In the genomic region with DNA sequence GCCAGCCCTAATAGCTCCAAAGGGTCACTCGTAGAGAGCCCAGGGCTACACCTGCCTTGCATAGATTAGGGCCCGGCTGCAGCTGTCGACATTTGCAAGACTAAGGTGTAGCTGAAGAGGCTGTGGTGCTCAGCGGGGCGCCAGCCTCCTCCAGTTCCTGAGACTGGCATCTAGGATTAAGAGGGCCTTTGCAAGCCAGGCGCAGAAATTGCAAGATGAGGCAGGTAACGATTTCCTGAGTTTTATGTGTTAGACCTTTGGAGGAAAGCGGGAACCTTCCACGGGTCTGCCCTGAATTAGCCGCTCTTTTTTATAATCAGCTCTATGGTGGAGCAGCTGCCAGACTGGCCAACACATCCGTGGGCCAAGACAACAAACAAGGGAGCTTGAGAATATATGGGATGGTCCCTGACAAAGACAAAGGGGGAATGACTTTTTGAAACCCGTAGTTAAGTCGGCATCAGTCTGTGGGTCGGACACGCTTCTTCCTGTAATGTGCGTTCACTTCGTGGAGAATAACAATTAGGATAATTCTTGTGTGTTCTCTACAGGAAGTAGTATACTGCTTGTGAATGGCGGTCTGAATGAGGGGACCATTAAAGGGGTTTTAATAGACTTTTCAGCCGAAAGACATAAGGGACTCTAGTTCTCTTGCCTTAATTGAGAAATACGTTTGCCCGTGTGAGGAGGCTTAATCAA, we compare ENCODE assay signal across 10 mouse cellular contexts.
DNase-seq lines count a peak whose midpoint lies in the region; ATAC-seq lines count a peak whose summit lies in the region.
"Had no signal": no experiment of that assay in that cellular context is flagged by ENCODE, and none has a peak within 500 bp of the region (broad histone marks: within the 10 kb centered on the region; RNA-seq: fewer than 3 reads in every experiment).

No protein-coding gene starts in this region.

- H3K4me2 ChIP-seq in midbrain, embryonic 12.5 days (replicated peaks), result peak overlapping the region; percentile 27
- H3K4me2 ChIP-seq: embryonic facial prominence, embryonic 15.5 days; liver, embryonic 15.5 days had no signal

- peaks cover 34% of the 10 kb centered on the region for H3K4me1 ChIP-seq in midbrain, embryonic 12.5 days
- H3K4me1 ChIP-seq: embryonic facial prominence, embryonic 15.5 days; liver, embryonic 15.5 days had no signal

- H3K27me3 ChIP-seq in midbrain, embryonic 12.5 days, result peaks cover 57% of the 10 kb centered on the region

- no peak overlapping the region for H3K27ac ChIP-seq in midbrain, embryonic 12.5 days (replicated peaks)
- H3K27ac ChIP-seq: embryonic facial prominence, embryonic 15.5 days; liver, embryonic 15.5 days had no signal

- DNase-seq in cerebellum, postnatal 25 days, result peak; percentile 28 to 45
- peak; percentile 56 for DNase-seq in WW6 (ENCODE audit: low read depth, low spot score)
- no peak for DNase-seq in right cerebral cortex, postnatal 25 days
- DNase-seq in layer of hippocampus, postnatal 36 days, result no peak
- no peak for DNase-seq in gastrocnemius, postnatal 4 days (ENCODE audit: low spot score in 2 of 2)

- 3% methylated on average over 21 of the region's 21 CpGs for WGBS in midbrain, embryonic 12.5 days

- H3K4me3 ChIP-seq in midbrain, embryonic 12.5 days, result no peak overlapping the region
- H3K4me3 ChIP-seq: embryonic facial prominence, embryonic 15.5 days; liver, embryonic 15.5 days had no signal

- no peaks in the 10 kb centered on the region for H3K9me3 ChIP-seq in midbrain, embryonic 12.5 days
- H3K9me3 ChIP-seq: embryonic facial prominence, embryonic 15.5 days; liver, embryonic 15.5 days had no signal

- 0 out of 2 replicates have a peak overlapping the region, but pooled peaks have one; percentile 24 for H3K9ac ChIP-seq in midbrain, embryonic 12.5 days (replicated peaks)
- H3K9ac ChIP-seq: embryonic facial prominence, embryonic 15.5 days; liver, embryonic 15.5 days had no signal

- ATAC-seq in cerebellum, adult (ENCODE audit: insufficient number of reproducible peaks, low FRiP score, low TSS enrichment), result no peak
- peak; percentile 9 to 14; a peak in 1 of 4 replicates for ATAC-seq in hematopoietic stem cell, adult 5-6 weeks (replicated peaks in 1 of 2; ENCODE audit: insufficient read depth in 1 of 2, low FRiP score in 2 of 2, low TSS enrichment in 1 of 2, low read depth in 1 of 2, poor library complexity in 2 of 2, severe bottlenecking in 2 of 2)
- peak; percentile 44; the same call in 1 of the 2 replicates for ATAC-seq in midbrain, embryonic 12.5 days (ENCODE audit: low FRiP score, low read depth)

- no peaks in the 10 kb centered on the region for H3K36me3 ChIP-seq in midbrain, embryonic 12.5 days
- H3K36me3 ChIP-seq: embryonic facial prominence, embryonic 15.5 days; liver, embryonic 15.5 days had no signal

Comparison
In these comparisons a context has a peak if more than half of its experiments do, and no peak if none do; other contexts are left out.
1. DNase-seq: peak in cerebellum, postnatal 25 days (2 of 2) and WW6 (single experiment); none in right cerebral cortex, postnatal 25 days (single experiment), layer of hippocampus, postnatal 36 days (0 of 2) and gastrocnemius, postnatal 4 days (0 of 2).